Mouse (Mus musculus) midbrain, embryonic 11.5 days (tissue): ENCODE measurements around the gene Blmh. TPM values are rescaled to one million over a fixed set of nuclear protein-coding genes. Genes with fewer than 3 reads are reported as not detected.

Experiments
- ATAC-seq: fragments of 200-750 bp; cut with Nextera tagmentation; 2 replicates; pipeline ENCODE4 v1.8.0; 2017; ENCODE audit warnings: moderate TSS enrichment, moderate library complexity; ENCODE audit not compliant: low FRiP score
- DNase-seq: peaks from one replicate; pipeline ENCODE4 v3.0.0; 2015; ENCODE audit warnings: low spot score; ENCODE audit errors: missing footprints
- H3K27ac ChIP-seq: fragments of 300-500 bp; sonication (generic); 2 replicates; pipeline ENCODE4 v1.5.1; 2014; ENCODE audit warnings: low read depth, low read length
- H3K27me3 ChIP-seq: fragments of 300-500 bp; sonication (generic); 2 replicates; pipeline ENCODE4 v1.6.1; 2014; ENCODE audit warnings: mild to moderate bottlenecking, low read length, moderate library complexity, mixed read lengths; ENCODE audit not compliant: control insufficient read depth, insufficient read depth
- H3K36me3 ChIP-seq: fragments of 300-500 bp; sonication (generic); 2 replicates; pipeline ENCODE4 v1.6.1; 2014; ENCODE audit warnings: mild to moderate bottlenecking, low read length, moderate library complexity, mixed read lengths; ENCODE audit not compliant: control insufficient read depth, insufficient read depth
- H3K4me1 ChIP-seq: fragments of 300-500 bp; sonication (generic); 2 replicates; pipeline ENCODE4 v1.6.1; 2014; ENCODE audit warnings: low read length; ENCODE audit not compliant: control insufficient read depth, insufficient read depth
- H3K4me2 ChIP-seq: fragments of 300-500 bp; sonication (generic); 2 replicates; pipeline ENCODE4 v1.6.1; 2014; ENCODE audit warnings: mild to moderate bottlenecking, moderate library complexity
- H3K4me3 ChIP-seq: fragments of 300-500 bp; sonication (generic); 2 replicates; pipeline ENCODE4 v1.5.1; 2014; ENCODE audit warnings: low read depth, low read length
- H3K9ac ChIP-seq: fragments of 300-500 bp; sonication (generic); 2 replicates; pipeline ENCODE4 v1.6.1; 2014; ENCODE audit warnings: low read length
- H3K9me3 ChIP-seq: fragments of 300-500 bp; sonication (generic); 2 replicates; pipeline ENCODE4 v1.6.1; 2016; ENCODE audit warnings: low read length; ENCODE audit not compliant: control insufficient read depth
- WGBS: fragments of 180-500 bp; shearing (Covaris S2); extraction: QIAGEN DNeasy Blood & Tissue Kit; methylation state at CpG from one replicate; pipeline ENCODE4 v1.1.7; 2014; 5-methylcytosine and 5-hydroxymethylcytosine counted together
- polyA plus RNA-seq: library from polyadenylated mRNA; unstranded; fragments of >200 nt; fragmentation: Nextera tagmentation; extraction: Ambion mirVana; gene quantifications from 2 replicates; pipeline ENCODE4 v1.2.1, GENCODE M21; 2014

Blmh gene
- 183 and 197 TPM in 2 replicates for polyA plus RNA-seq

- H3K4me1 ChIP-seq: no peaks in the 10 kb centered on the region
- no peaks in the 10 kb centered on the region for H3K36me3 ChIP-seq
- no peak within 1 kb of the TSS for H3K4me3 ChIP-seq
- H3K27me3 ChIP-seq: no peaks in the 10 kb centered on the region
- 91% methylated on average over 6 of the region's 6 CpGs for WGBS
- no peak for DNase-seq
- no peaks in the 10 kb centered on the region for H3K9me3 ChIP-seq
- ATAC-seq: no peak
- H3K4me2 ChIP-seq: no peak within 1 kb of the TSS
- H3K27ac ChIP-seq: no peak within 1 kb of the TSS
- H3K9ac ChIP-seq: no peak within 1 kb of the TSS
These were observed at the start of gene Blmh for GRCm38 (mm10) chr11:76924759-76925236. Gene Blmh (plus strand): TSS chr11:76924809.

DNA sequence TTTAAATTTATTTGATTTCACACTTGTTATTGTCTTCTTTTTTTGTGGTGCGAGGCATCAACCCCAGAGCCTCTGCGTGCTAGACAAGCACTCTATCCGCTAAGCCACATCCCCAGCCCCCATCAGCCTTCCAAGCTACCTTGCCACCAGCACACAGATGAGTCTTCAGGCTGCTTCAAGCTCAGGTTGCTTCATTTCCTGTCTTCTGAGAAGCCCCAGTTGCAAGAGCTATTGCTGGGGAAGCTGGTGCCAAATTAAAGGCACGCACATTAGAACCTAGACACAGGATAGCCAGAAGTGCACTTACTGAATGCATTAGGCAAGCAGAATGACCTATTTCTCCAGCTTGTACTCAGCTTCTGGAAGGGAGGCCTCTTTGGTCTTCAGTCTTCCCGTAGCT, 44.8 kb upstream of the Blmh start:
- H3K9me3 ChIP-seq: no peaks in the 10 kb centered on the region
- ATAC-seq: no peak
- 88% methylated on average over 5 of the region's 5 CpGs for WGBS
- H3K9ac ChIP-seq: no peak overlapping the region
- H3K4me1 ChIP-seq: no peaks in the 10 kb centered on the region
- no peak overlapping the region for H3K27ac ChIP-seq
- no peak overlapping the region for H3K4me3 ChIP-seq
- no peak for DNase-seq
- H3K36me3 ChIP-seq: no peaks in the 10 kb centered on the region
- no peaks in the 10 kb centered on the region for H3K27me3 ChIP-seq
- no peak overlapping the region for H3K4me2 ChIP-seq

GRCm38 (mm10) chr11:76884451-76884850, 40.2 kb upstream of the Blmh start:
- H3K27me3 ChIP-seq: no peaks in the 10 kb centered on the region
- WGBS: 32% methylated on average over 5 of the region's 5 CpGs
- H3K9ac ChIP-seq: no peak overlapping the region
- H3K27ac ChIP-seq: no peak overlapping the region
- no peaks in the 10 kb centered on the region for H3K36me3 ChIP-seq
- DNase-seq: peak; percentile 82
- H3K4me1 ChIP-seq: no peaks in the 10 kb centered on the region
- no peak overlapping the region for H3K4me2 ChIP-seq
- no peaks in the 10 kb centered on the region for H3K9me3 ChIP-seq
- ATAC-seq: no peak
- no peak overlapping the region for H3K4me3 ChIP-seq

DNA sequence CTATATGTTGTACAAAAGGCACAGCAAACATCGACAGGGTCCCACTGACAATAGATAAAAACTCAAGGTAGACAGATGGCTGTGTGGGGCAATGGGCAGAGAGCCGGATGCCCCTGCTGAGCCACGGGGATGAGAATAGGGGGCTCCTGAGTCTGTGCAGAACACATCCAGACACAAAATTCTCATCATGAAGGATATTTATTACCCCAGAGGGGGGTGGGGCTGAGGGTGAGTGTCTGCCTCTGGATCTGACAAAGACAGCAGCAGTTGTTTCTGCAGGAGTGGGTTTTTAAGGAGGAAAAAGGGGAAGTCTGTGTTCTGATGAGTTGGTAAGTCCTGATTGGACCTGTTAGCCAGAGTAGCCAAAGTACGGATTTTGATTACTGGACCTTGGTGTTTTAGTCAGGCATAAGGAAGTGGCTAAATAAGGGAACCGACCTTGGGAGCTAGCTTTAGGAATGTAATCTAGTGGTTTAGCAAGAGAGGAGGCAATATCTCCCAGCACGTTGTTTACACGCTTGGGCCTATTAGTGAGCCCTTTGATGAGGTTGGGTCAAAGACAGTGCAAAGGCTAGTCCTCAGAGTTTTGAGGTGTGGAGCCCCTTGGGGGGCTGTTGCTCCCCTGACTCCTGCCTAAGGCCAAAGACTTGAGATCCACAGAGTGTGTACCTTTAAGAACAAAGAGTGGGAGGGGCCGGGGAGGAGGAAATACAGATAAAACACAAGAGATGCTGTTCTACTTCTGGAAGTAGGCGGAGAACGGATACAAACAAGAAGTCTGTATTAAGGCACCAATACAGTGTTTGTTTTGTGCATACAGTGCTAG, 35.1 kb upstream of the Blmh start:
- no peak overlapping the region for H3K9ac ChIP-seq
- 77% methylated on average over 10 of the region's 10 CpGs for WGBS
- no peak overlapping the region for H3K4me3 ChIP-seq
- no peaks in the 10 kb centered on the region for H3K36me3 ChIP-seq
- H3K4me2 ChIP-seq: no peak overlapping the region
- DNase-seq: peak; percentile 45
- ATAC-seq: no peak
- no peaks in the 10 kb centered on the region for H3K4me1 ChIP-seq
- no peaks in the 10 kb centered on the region for H3K9me3 ChIP-seq
- no peaks in the 10 kb centered on the region for H3K27me3 ChIP-seq
- no peak overlapping the region for H3K27ac ChIP-seq

DNA sequence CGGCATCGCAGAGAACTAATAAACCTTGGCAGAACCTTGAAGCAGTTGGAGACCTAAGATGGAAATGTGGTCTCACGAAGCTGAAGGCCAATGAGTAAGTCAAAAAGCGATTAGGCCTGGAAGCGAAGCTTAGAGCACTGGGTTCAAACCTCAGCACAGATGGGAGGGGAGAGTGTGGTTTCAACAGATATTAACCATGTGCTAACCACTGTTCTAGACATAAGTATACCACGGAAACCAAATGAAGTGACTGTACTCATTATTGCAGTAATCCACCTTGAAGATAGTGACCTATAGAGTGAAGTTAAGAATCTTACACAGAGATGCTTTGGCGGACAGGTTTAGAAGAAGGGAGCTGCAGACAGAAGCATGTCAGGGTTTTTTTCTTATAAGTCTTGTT, 33.4 kb upstream of the Blmh start:
- DNase-seq: no peak
- Histone ChIP-seq H3K9ac (no peak overlapping the region), H3K36me3 (no peaks in the 10 kb centered on the region), H3K4me3 (no peak overlapping the region), H3K9me3 (no peaks in the 10 kb centered on the region), H3K4me2 (no peak overlapping the region), H3K4me1 (no peaks in the 10 kb centered on the region), H3K27me3 (no peaks in the 10 kb centered on the region), H3K27ac (no peak overlapping the region)
- 91% methylated on average over 7 of the region's 7 CpGs for WGBS
- no peak for ATAC-seq

GRCm38 (mm10) chr11:76891738-76892349, 32.8 kb upstream of the Blmh start:
- Histone ChIP-seq H3K36me3 (no peaks in the 10 kb centered on the region), H3K9ac (no peak overlapping the region), H3K27ac (no peak overlapping the region), H3K4me3 (no peak overlapping the region), H3K4me2 (no peak overlapping the region), H3K4me1 (no peaks in the 10 kb centered on the region), H3K9me3 (no peaks in the 10 kb centered on the region), H3K27me3 (no peaks in the 10 kb centered on the region)
- 87% methylated on average over 4 of the region's 4 CpGs for WGBS
- DNase-seq: peak; percentile 68
- no peak for ATAC-seq

DNA sequence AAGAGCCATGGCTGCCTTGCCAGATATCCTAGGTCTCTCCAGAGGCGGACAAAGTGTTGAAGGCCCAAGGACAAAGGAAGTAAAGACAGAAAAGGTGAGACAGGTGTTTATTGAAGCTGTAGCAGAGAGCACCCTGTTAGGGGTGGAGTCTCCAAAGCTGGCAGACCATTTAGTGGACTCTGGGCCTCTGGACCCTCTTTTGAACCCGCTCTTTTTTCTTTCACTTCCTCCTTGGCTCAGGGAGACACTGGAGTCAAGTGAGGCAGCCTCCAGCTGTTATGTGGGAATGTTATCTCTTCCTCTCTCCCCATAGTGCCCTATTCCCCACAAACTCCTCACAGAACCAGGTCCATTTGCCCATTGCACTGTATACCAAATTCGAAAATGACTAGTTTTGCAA, 31.6 kb upstream of the Blmh start:
- 85% methylated on average over 3 of the region's 3 CpGs for WGBS
- Histone ChIP-seq H3K36me3 (no peaks in the 10 kb centered on the region), H3K4me2 (no peak overlapping the region), H3K9ac (no peak overlapping the region), H3K4me3 (no peak overlapping the region), H3K4me1 (peaks cover 1% of the 10 kb centered on the region; the same call in 1 of the 2 replicates), H3K9me3 (no peaks in the 10 kb centered on the region), H3K27ac (no peak overlapping the region), H3K27me3 (no peaks in the 10 kb centered on the region)
- DNase-seq (peak; percentile 31), ATAC-seq (no peak)

DNA sequence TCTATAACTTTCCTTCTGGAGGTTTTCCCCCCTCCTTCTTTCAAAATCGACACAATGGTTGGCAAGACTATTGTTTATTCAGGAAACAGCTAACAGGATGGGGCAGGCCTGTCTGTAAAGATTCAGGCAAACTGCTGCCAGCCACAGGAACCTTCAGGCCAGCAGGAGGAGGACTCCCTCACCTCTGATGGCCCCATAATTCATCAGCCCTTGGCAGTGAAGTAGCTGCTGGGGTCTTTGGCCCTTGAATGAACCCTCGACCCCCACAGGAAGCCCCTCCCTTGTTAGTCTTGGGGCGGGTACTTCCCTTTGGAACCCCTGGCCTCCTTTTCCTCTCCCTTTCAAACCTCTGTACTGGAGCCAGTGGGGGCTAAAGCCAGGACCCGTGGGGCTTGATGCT, 31.0 kb upstream of the Blmh start:
- Histone ChIP-seq H3K4me1 (peaks cover 3% of the 10 kb centered on the region; the same call in 1 of the 2 replicates), H3K27ac (no peak overlapping the region), H3K27me3 (no peaks in the 10 kb centered on the region), H3K9me3 (no peaks in the 10 kb centered on the region), H3K36me3 (no peaks in the 10 kb centered on the region), H3K4me2 (no peak overlapping the region), H3K4me3 (no peak overlapping the region), H3K9ac (no peak overlapping the region)
- WGBS: 55% methylated on average over 4 of the region's 4 CpGs
- DNase-seq: peak; percentile 73
- no peak for ATAC-seq

- Histone ChIP-seq H3K4me2 (no peak overlapping the region), H3K36me3 (no peaks in the 10 kb centered on the region), H3K9me3 (no peaks in the 10 kb centered on the region), H3K27me3 (no peaks in the 10 kb centered on the region), H3K4me3 (no peak overlapping the region), H3K4me1 (peaks cover 3% of the 10 kb centered on the region; the same call in 1 of the 2 replicates), H3K27ac (no peak overlapping the region), H3K9ac (no peak overlapping the region)
- 41% methylated on average over 5 of the region's 5 CpGs for WGBS
- peak; percentile 88 for DNase-seq
- ATAC-seq: no peak
These were observed 30.4 kb upstream of the Blmh start for GRCm38 (mm10) chr11:76894240-76894639.
